17 mouse cellular contexts compared by ENCODE assay signal in the genomic region with DNA sequence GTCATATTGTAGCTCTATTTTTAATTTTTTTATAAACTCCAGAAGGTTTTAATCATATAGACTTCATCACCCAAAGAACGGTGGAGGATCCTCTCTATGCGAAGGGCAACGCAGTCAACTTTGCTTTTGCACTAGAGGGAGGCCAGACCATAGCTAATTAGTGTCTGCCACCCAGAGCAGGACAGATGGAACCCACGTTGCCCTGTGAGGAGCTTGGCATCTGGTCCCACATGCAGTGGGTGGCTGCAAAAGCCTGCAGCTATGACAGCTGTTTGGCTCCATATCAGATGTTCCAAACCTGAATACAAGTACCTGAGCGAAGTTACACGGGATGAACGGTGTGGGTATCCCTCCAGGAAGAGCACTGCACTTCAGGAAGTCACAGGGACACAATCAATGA.
DNase-seq lines count a peak whose midpoint lies in the region.
"Had no signal": no experiment of that assay in that cellular context is flagged by ENCODE, and none has a peak within 500 bp of the region (broad histone marks: within the 10 kb centered on the region; RNA-seq: fewer than 3 reads in every experiment).

No protein-coding gene starts in this region.

- DNase-seq in heart, adult 11 months: peak; percentile 78
- no peak for DNase-seq in heart, postnatal 4 days
- peak; percentile 22 for DNase-seq in left cerebral cortex, postnatal 4 days
- DNase-seq in left cerebral cortex, postnatal 25 days (ENCODE audit: low spot score in 2 of 2): no peak
- DNase-seq in brain, adult 2 months (ENCODE audit: low read depth, low spot score): peak; percentile 37
- DNase-seq in urinary bladder, postnatal 4 days (ENCODE audit: low spot score in 2 of 2): no peak
- DNase-seq: adrenal gland, adult 2 months; adrenal gland, postnatal 14 days; B cell, adult 2 months; cerebellum, adult 18-20 months; cerebellum, adult 9-11 months; cerebellum, postnatal 36 days; embryo, embryonic 11 days; gastrocnemius, postnatal 25 days; heart, adult 2 months; heart, postnatal 14 days; kidney, adult 11 months had no signal

- intact Hi-C loops in left cerebral cortex, postnatal 4 days (cut with DNase I): loop anchor here (10.0 kb wide), 1 partner anchor 367 kb away; no protein-coding TSS in a partner anchor
- intact Hi-C loops in left cerebral cortex, postnatal 25 days (cut with DNase I): loop anchor here (10.0 kb wide), 1 partner anchor 367 kb away; no protein-coding TSS in a partner anchor

Comparison
In these comparisons a context has a peak if more than half of its experiments do, and no peak if none do; other contexts are left out.
1. DNase-seq: peak in heart, adult 11 months (single experiment), left cerebral cortex, postnatal 4 days (single experiment) and brain, adult 2 months (single experiment); none in heart, postnatal 4 days (single experiment), left cerebral cortex, postnatal 25 days (0 of 2) and urinary bladder, postnatal 4 days (0 of 2).